Mouse (Mus musculus): Measurements from ENCODE around the gene Ptbp2.

The Ptbp2 gene

DNA sequence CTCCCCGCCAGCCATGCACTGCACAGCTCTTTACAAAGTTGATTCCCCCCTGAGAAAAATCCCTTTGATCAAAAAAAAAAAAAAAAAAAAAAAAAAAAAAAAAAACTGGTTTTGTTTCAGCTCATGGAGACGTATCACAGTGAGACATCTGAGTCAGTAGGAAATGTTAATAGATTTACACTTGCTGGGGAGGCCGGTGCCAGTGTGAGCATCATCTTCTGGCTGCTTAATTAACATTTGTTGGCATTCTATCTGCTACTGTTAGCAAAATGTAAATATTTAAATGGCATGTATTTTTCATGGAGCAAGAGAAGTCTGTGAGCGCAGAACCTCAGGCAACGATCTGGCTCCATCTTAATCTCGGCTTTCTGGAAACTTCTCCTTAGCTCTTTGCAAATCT is 99.5 kb downstream of the Ptbp2 start:
- no peak for DNase-seq (ENCODE audit: low spot score)

All from spleen, adult 12 weeks (tissue).